Mouse (Mus musculus): ENCODE results near the gene Vasn. TPM values are rescaled to one million over a fixed set of nuclear protein-coding genes. Genes with fewer than 3 reads are reported as not detected.

The Vasn gene
- polyA plus RNA-seq, 1 experiment from 2014 or later, result 17.5 TPM

DNA sequence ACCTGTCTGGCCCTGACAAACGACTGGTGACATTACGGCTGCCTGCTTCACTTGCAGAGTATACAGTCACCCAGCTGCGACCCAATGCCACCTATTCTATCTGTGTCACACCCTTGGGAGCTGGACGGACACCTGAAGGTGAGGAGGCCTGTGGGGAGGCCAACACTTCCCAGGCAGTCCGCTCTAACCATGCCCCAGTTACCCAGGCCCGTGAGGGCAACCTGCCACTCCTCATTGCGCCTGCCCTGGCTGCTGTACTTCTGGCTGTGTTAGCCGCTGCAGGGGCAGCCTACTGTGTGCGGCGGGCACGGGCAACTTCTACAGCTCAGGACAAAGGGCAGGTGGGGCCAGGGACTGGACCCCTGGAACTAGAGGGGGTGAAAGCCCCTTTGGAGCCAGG is 10.0 kb downstream of the Vasn start:
- ATAC-seq (ENCODE audit: insufficient number of reproducible peaks, insufficient read depth, low FRiP score, low read depth), result no peak
- H3K4me2 ChIP-seq (replicated peaks; ENCODE audit: low read depth, low read length), result no peak overlapping the region
- peaks cover 44% of the 10 kb centered on the region for H3K36me3 ChIP-seq (ENCODE audit: control insufficient read depth, insufficient read depth, low read length)
- H3K4me3 ChIP-seq (ENCODE audit: low read depth, low read length), result no peak overlapping the region
- 81% methylated on average over 11 of the region's 11 CpGs for WGBS
- no peaks in the 10 kb centered on the region for H3K9me3 ChIP-seq (ENCODE audit: control insufficient read depth, low read depth, low read length)
- H3K4me1 ChIP-seq (ENCODE audit: control insufficient read depth, insufficient read depth, low read length), result peaks cover 17% of the 10 kb centered on the region
- no peak overlapping the region for H3K9ac ChIP-seq (replicated peaks; ENCODE audit: low read depth, low read length)
- no peak overlapping the region for H3K27ac ChIP-seq (ENCODE audit: low read length)
- no peaks in the 10 kb centered on the region for H3K27me3 ChIP-seq (ENCODE audit: control insufficient read depth, insufficient read depth, low read length)

DNA sequence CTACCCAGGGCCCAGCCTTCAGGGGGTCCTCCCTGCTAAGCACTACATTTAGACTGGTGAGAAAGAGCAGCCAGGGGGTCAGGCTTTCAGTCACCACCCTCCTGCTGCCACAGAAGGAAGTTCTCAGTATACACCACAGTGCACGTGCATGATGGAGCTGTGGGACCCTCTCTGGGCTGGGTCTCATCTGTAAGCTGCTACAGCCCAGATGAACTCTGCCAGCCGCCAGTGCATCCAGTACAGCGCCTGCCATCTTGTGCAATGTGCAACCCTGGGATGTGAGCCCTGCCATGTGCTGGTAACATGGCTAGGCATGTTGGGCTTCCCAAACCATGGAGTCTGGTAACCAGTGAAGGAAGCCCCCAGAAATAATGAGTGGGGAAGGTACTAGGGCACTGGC is 10.4 kb downstream of the Vasn start:
- Histone ChIP-seq H3K9me3 (ENCODE audit: control insufficient read depth, low read depth, low read length) (no peaks in the 10 kb centered on the region), H3K27me3 (ENCODE audit: control insufficient read depth, insufficient read depth, low read length) (no peaks in the 10 kb centered on the region), H3K4me3 (ENCODE audit: low read depth, low read length) (no peak overlapping the region), H3K4me1 (ENCODE audit: control insufficient read depth, insufficient read depth, low read length) (peaks cover 19% of the 10 kb centered on the region), H3K27ac (ENCODE audit: low read length) (no peak overlapping the region), H3K4me2 (replicated peaks; ENCODE audit: low read depth, low read length) (no peak overlapping the region), H3K36me3 (ENCODE audit: control insufficient read depth, insufficient read depth, low read length) (peaks cover 46% of the 10 kb centered on the region), H3K9ac (replicated peaks; ENCODE audit: low read depth, low read length) (no peak overlapping the region)
- WGBS, result 94% methylated on average over 3 of the region's 3 CpGs
- no peak for ATAC-seq (ENCODE audit: insufficient number of reproducible peaks, insufficient read depth, low FRiP score, low read depth)

DNA sequence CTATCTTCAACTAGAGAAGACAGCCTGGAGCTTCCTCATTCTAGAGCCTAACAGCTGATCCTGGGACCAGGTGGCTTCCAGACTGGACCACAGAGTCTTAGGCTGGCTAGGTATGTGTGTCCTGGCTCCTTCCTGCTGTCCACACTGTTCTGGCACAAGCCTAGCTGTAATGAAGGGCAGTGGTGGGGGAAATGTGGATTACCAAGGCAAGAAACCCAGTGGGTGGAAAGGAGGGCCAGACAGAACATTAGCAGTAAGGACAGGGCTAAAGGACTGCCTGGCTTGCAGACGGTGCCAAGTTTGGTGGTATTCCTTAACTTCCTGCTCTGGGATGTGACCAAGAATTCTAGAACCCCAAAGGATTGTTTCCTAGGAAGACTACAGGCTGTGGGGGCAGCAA is 11.3 kb downstream of the Vasn start:
- 78% methylated on average over 1 of the region's 1 CpGs for whole genome bisulfite sequencing

DNA sequence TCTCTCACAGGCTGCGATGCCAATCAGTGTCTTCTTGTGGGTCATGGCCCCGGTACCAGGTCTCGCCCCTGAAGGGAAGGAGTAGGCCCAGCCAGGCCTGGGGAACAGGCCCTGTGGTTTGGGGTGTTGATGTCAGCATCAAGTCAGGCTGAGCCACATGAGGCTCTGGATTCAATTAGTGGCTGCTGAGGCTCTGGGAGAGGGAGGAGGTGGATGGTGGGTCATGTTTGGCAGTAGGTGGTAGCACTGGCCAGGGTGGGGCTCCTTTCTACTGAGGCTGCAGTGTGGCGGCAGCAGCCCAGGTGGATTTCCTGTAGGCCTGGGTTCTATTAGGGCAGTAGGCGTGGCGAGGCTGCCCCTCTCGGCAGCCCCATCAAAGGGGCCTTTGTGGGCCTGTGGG is 11.9 kb downstream of the Vasn start:
- H3K27me3 ChIP-seq (ENCODE audit: control insufficient read depth, insufficient read depth, low read length), result no peaks in the 10 kb centered on the region
- no peak overlapping the region for H3K27ac ChIP-seq (ENCODE audit: low read length)
- no peak for ATAC-seq (ENCODE audit: insufficient number of reproducible peaks, insufficient read depth, low FRiP score, low read depth)
- no peaks in the 10 kb centered on the region for H3K9me3 ChIP-seq (ENCODE audit: control insufficient read depth, low read depth, low read length)
- peaks cover 30% of the 10 kb centered on the region for H3K4me1 ChIP-seq (ENCODE audit: control insufficient read depth, insufficient read depth, low read length)
- no peak overlapping the region for H3K4me2 ChIP-seq (replicated peaks; ENCODE audit: low read depth, low read length)
- no peak overlapping the region for H3K9ac ChIP-seq (replicated peaks; ENCODE audit: low read depth, low read length)
- no peak overlapping the region for H3K4me3 ChIP-seq (ENCODE audit: low read depth, low read length)
- peaks cover 46% of the 10 kb centered on the region for H3K36me3 ChIP-seq (ENCODE audit: control insufficient read depth, insufficient read depth, low read length)
- WGBS, result 77% methylated on average over 7 of the region's 7 CpGs

More for the DNA sequence above, 11.3 kb downstream of the Vasn start:
- Histone ChIP-seq H3K4me3 (ENCODE audit: low read depth, low read length) (no peak overlapping the region), H3K9ac (replicated peaks; ENCODE audit: low read depth, low read length) (no peak overlapping the region), H3K9me3 (ENCODE audit: control insufficient read depth, low read depth, low read length) (no peaks in the 10 kb centered on the region), H3K4me1 (ENCODE audit: control insufficient read depth, insufficient read depth, low read length) (peaks cover 28% of the 10 kb centered on the region), H3K4me2 (replicated peaks; ENCODE audit: low read depth, low read length) (no peak overlapping the region), H3K36me3 (ENCODE audit: control insufficient read depth, insufficient read depth, low read length) (peaks cover 46% of the 10 kb centered on the region), H3K27me3 (ENCODE audit: control insufficient read depth, insufficient read depth, low read length) (no peaks in the 10 kb centered on the region), H3K27ac (ENCODE audit: low read length) (no peak overlapping the region)
- ATAC-seq (ENCODE audit: insufficient number of reproducible peaks, insufficient read depth, low FRiP score, low read depth), result no peak

DNA sequence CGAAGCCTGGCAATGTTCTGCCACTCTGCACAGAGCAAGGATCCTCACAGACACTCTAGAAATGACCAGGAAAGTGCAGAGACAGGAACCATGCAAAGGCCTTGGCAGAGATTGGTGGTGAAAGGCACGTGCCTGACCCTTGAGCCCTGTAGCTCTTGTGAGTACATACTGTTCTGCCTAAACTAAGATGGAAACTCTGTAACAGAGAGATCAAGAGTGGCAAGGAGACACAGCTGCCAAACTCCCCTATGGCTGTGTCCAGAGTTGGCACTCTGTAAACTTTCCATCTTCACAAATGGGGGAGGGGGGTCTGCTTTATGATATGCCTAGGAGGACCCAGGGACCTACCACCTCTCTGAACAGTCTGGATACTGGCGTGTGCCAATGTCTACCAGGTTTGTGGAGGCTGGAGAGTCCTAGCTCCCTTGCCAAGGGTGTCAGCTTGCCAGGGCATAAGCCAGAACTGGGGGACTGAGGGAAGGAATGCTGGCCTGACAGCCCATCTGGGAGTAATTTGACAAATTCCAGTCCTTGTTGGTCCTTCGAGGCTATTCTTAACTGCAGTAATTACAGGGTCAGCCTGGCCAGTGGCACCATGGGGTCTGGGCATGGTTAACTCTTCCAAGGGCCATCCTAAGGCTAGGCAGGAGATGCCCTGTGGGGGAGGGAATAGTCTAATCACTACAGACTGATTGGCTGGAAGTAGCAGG is 13.1 kb downstream of the Vasn start:
- H3K9ac ChIP-seq (replicated peaks; ENCODE audit: low read depth, low read length), result no peak overlapping the region
- H3K9me3 ChIP-seq (ENCODE audit: control insufficient read depth, low read depth, low read length), result no peaks in the 10 kb centered on the region
- peaks cover 43% of the 10 kb centered on the region for H3K36me3 ChIP-seq (ENCODE audit: control insufficient read depth, insufficient read depth, low read length)
- peaks cover 20% of the 10 kb centered on the region for H3K4me1 ChIP-seq (ENCODE audit: control insufficient read depth, insufficient read depth, low read length)
- no peaks in the 10 kb centered on the region for H3K27me3 ChIP-seq (ENCODE audit: control insufficient read depth, insufficient read depth, low read length)
- WGBS, result 71% methylated on average over 4 of the region's 4 CpGs
- no peak overlapping the region for H3K4me3 ChIP-seq (ENCODE audit: low read depth, low read length)
- no peak for ATAC-seq (ENCODE audit: insufficient number of reproducible peaks, insufficient read depth, low FRiP score, low read depth)
- H3K27ac ChIP-seq (ENCODE audit: low read length), result no peak overlapping the region
- no peak overlapping the region for H3K4me2 ChIP-seq (replicated peaks; ENCODE audit: low read depth, low read length)

DNA sequence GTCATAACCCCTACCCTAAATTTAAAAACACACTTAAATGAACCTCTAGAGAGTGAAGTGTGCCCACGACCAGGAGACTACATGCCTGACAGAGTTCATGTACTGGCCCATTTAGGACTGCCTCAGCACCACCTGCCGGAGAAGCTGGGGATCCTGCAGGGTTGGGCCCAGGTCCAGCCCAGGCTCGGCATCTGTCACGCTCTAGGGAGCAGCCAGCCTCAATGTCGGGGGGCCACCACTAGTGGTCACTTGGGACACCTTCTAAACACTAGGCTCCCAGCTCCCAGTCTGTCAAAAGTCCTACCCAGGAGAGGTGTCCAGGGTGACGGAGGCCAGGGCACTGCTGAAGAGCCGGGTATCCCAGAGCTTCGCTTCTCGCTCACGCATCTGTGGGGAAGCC is 15.0 kb downstream of the Vasn start:
- Histone ChIP-seq H3K27ac (ENCODE audit: low read length) (no peak overlapping the region), H3K4me2 (replicated peaks; ENCODE audit: low read depth, low read length) (no peak overlapping the region), H3K4me1 (ENCODE audit: control insufficient read depth, insufficient read depth, low read length) (peaks cover 28% of the 10 kb centered on the region), H3K36me3 (ENCODE audit: control insufficient read depth, insufficient read depth, low read length) (peaks cover 25% of the 10 kb centered on the region), H3K9me3 (ENCODE audit: control insufficient read depth, low read depth, low read length) (no peaks in the 10 kb centered on the region), H3K27me3 (ENCODE audit: control insufficient read depth, insufficient read depth, low read length) (no peaks in the 10 kb centered on the region), H3K4me3 (ENCODE audit: low read depth, low read length) (no peak overlapping the region), H3K9ac (replicated peaks; ENCODE audit: low read depth, low read length) (no peak overlapping the region)
- 84% methylated on average over 10 of the region's 10 CpGs for WGBS
- ATAC-seq (ENCODE audit: insufficient number of reproducible peaks, insufficient read depth, low FRiP score, low read depth), result no peak

DNA sequence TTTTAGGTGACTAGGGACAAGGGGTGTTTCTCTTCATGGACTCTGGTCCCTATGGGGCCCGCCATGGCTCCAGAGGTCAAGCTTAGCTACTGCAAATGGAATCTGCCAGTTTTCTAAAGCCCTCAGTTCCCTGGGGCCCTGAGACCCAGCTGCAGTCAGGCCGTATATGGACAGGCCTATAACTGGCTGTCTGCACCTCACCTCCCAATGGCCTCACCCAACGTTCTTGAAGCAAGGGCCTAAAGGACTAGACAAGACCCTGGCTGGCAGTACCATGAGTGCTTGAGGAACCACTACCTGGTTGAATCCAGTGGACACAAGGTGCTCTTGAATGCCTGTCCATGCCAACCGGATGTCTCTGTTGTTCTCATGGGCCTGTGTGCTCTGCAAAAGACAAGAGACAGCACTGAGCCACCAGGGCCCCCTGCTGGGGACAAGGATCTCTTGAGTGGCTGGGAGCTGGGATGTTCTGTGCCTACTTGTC is 15.6 kb downstream of the Vasn start:
- ATAC-seq (ENCODE audit: insufficient number of reproducible peaks, insufficient read depth, low FRiP score, low read depth), result no peak

DNA sequence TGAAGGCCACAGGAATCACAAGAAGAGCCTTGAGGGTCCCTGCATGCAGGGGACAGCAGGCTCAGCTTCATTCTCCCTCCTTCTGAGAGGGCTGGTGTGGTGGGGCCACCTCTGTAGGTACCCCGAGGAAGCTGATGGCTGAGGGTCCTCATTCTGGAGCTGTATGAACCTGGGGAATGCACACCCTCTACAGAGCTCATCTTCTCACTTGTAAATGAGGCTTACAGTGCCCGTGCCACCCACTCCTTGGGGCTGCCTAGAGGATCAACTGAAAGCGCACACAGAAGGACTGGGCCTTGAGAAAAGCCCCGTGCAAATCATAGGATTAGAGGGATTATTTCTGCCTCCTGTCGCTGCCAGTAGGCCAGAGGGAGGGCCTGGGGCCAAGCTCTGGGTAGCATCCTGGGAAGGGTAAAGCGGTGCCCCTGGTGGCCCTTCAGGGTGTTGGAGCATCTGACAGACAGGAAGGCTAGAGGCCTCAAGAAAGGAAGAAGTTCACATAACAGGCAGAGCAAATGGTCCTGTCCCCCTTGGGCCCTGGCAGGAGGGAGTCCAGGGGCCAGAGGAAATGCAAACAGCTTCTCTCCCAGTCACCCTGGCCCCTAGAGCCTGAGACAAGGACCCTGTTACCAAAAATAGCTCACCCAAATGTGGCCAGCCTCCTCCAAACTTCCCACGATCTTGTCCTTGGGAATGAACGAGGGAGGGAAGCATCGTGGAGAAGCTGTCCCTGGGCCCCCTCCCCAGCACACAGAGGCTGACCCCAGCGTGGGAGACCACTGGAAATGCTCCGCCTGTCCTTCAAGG is 16.2 kb downstream of the Vasn start:
- no peak overlapping the region for H3K9ac ChIP-seq (replicated peaks; ENCODE audit: low read depth, low read length)
- H3K4me3 ChIP-seq (ENCODE audit: low read depth, low read length), result no peak overlapping the region
- H3K4me2 ChIP-seq (replicated peaks; ENCODE audit: low read depth, low read length), result no peak overlapping the region
- no peak for ATAC-seq (ENCODE audit: insufficient number of reproducible peaks, insufficient read depth, low FRiP score, low read depth)
- H3K9me3 ChIP-seq (ENCODE audit: control insufficient read depth, low read depth, low read length), result no peaks in the 10 kb centered on the region
- H3K4me1 ChIP-seq (ENCODE audit: control insufficient read depth, insufficient read depth, low read length), result peaks cover 28% of the 10 kb centered on the region
- peak overlapping the region; percentile 46; the same call in 1 of the 2 replicates for H3K27ac ChIP-seq (ENCODE audit: low read length)
- H3K36me3 ChIP-seq (ENCODE audit: control insufficient read depth, insufficient read depth, low read length), result peaks cover 13% of the 10 kb centered on the region
- no peaks in the 10 kb centered on the region for H3K27me3 ChIP-seq (ENCODE audit: control insufficient read depth, insufficient read depth, low read length)
- WGBS, result 25% methylated on average over 11 of the region's 11 CpGs

More for the DNA sequence above, 15.6 kb downstream of the Vasn start:
- H3K27ac ChIP-seq (ENCODE audit: low read length), result peak overlapping the region; percentile 46; the same call in 1 of the 2 replicates
- H3K9ac ChIP-seq (replicated peaks; ENCODE audit: low read depth, low read length), result no peak overlapping the region
- H3K4me2 ChIP-seq (replicated peaks; ENCODE audit: low read depth, low read length), result no peak overlapping the region
- no peaks in the 10 kb centered on the region for H3K27me3 ChIP-seq (ENCODE audit: control insufficient read depth, insufficient read depth, low read length)
- H3K9me3 ChIP-seq (ENCODE audit: control insufficient read depth, low read depth, low read length), result no peaks in the 10 kb centered on the region
- H3K4me1 ChIP-seq (ENCODE audit: control insufficient read depth, insufficient read depth, low read length), result peaks cover 28% of the 10 kb centered on the region
- no peak overlapping the region for H3K4me3 ChIP-seq (ENCODE audit: low read depth, low read length)
- peaks cover 19% of the 10 kb centered on the region for H3K36me3 ChIP-seq (ENCODE audit: control insufficient read depth, insufficient read depth, low read length)
- 77% methylated on average over 4 of the region's 4 CpGs for WGBS

Measured in stomach, embryonic 14.5 days (tissue).